Mouse (Mus musculus) naive thymus-derived CD4-positive, alpha-beta T cell, adult 2 months (primary cell): Measurements from ENCODE around the gene Hoxb8.
A peak's percentile ranks its signal among the peaks of the same experiment; 100 is the strongest.

Experiments used
- DNase-seq: peaks from one replicate; pipeline ENCODE4 v3.0.0-alpha.2; 2011; ENCODE audit warnings: low read depth

The Hoxb8 gene

GRCm38 (mm10) chr11:96281855-96282570, at the start of gene Hoxb8:
Gene Hoxb8, plus strand, starts transcription at chr11:96281905.
- DNase-seq, result no peak

DNA sequence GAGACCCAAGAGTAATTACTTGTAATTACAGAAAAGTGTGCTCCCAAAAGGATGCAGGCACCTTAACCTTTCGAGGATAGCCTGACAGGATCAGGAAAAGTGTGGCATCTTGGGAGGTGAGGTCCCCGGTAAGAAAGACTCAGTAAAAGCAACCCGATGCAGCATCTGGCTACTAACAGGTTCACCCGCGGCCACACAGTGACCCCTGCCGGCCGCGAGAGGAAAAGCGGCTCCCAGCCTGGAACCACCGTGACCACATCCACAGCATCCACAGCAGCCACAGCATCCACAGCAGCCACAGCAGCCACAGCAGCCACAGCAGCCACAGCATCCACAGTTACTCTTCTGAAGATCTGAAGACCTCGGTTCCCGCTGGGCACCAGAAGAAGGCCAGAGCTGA, 46.8 kb upstream of the Hoxb8 start:
- peak; percentile 71 for DNase-seq

DNA sequence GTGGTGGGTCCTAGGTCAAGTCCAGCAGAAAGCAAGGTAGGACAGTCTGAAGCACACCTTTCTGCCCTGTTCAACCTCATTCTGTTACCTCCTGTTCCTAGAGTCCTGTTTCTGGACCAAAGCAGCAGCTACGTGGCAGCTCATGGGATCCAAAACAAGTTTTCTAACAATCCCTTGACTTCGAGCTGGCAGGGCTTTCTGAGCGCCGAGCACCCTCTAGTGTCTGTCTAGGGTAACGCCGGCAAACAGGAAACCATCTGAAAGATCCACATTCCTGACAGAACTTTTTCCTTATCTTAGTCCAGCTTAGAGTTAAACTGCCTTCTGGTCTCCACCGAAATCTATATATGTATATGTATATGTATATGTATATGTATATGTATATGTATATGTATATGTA, 41.5 kb upstream of the Hoxb8 start:
- DNase-seq, result peak; percentile 61

GRCm38 (mm10) chr11:96250901-96251300, 30.8 kb upstream of the Hoxb8 start:
- no peak for DNase-seq

GRCm38 (mm10) chr11:96251480-96252031, 30.1 kb upstream of the Hoxb8 start:
- no peak for DNase-seq

DNA sequence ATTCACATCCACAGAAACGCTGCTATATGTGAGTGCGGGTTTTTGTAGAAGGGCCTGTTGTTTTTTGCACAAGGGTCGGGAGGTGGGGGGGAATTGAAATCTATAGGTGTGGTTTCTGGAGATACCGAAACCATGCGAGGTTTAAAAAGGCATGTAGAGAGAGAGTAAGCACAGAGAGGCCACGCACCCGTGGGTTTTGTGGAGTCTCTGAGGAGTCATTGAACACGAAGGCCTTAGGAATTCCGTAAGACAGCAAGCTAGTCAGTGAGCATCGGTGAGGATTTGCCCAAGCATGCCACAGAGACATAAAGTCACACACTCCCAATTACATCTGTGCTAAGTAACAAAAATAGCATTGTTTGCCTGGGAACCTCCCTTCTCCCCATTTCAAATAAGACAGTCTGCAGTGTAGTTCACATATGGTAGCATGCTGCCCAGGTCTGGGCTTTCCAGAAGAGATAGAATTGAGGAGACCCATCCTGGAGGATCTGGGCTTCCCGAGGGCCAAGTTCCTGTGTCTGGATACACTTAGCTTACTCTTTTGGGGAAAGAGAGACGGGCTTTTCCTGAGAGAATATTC, 29.1 kb upstream of the Hoxb8 start:
- no peak for DNase-seq

DNA sequence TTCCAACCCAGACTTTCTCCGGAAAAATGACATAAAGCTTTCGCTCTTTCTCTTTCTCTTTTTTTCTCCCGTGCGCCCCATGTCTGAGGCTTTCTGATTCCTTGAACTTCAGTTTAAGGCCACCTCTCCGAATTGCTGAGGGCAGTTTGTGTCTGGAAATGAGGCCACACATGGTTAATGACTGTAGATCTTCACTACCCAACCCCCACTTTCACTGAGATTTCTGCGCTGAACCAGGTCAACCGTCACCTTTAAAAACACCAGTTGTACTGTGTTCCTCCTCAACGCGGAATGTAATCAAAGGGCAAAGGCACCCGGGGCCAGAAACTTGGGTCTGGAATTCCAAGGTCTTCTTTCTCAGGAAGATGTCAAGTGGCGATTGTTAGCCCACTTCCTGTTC, 27.5 kb upstream of the Hoxb8 start:
- DNase-seq, result no peak

GRCm38 (mm10) chr11:96255111-96255995, 26.4 kb upstream of the Hoxb8 start:
- DNase-seq, result no peak

GRCm38 (mm10) chr11:96255996-96256445, 25.7 kb upstream of the Hoxb8 start:
- DNase-seq, result no peak

- no peak for DNase-seq
These were observed 24.6 kb upstream of the Hoxb8 start for GRCm38 (mm10) chr11:96257141-96257540.

- DNase-seq, result no peak
These were observed 22.7 kb upstream of the Hoxb8 start for GRCm38 (mm10) chr11:96259038-96259437.

GRCm38 (mm10) chr11:96259511-96259910, 22.2 kb upstream of the Hoxb8 start:
- DNase-seq, result no peak

DNA sequence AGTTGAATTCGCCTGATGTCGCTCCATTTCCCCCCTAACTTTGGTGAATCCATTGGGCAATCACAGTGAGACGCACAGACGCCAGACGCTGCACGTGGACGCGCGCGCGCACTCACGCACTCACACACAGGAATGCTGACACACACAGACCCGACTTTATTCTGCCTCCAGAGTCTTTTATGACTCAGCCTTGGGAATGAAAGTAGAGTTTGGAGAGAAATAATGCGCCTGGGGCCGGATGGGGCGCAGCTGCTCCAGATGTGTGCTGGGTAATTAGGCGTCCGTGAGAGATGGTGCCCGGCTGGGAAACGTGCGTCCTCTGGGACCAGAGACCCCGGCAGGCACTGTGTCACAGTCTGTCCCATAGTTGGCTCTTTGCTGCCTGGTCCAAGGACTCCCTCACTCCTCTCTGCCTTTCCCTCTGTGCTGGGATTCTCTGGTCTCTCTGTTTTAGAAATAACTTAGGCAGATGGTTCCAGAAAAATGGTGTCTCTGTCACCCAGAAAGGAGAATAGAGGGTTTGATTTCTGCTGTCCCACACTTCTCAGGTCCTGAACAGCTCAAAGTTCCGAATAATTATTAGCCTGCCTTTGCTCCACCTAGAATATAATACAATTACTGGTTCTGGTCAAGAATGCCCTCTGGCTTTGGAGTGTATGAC, 21.3 kb upstream of the Hoxb8 start:
- no peak for DNase-seq

- peak; percentile 62 for DNase-seq
These were observed 20.3 kb upstream of the Hoxb8 start for GRCm38 (mm10) chr11:96261323-96261890.

DNA sequence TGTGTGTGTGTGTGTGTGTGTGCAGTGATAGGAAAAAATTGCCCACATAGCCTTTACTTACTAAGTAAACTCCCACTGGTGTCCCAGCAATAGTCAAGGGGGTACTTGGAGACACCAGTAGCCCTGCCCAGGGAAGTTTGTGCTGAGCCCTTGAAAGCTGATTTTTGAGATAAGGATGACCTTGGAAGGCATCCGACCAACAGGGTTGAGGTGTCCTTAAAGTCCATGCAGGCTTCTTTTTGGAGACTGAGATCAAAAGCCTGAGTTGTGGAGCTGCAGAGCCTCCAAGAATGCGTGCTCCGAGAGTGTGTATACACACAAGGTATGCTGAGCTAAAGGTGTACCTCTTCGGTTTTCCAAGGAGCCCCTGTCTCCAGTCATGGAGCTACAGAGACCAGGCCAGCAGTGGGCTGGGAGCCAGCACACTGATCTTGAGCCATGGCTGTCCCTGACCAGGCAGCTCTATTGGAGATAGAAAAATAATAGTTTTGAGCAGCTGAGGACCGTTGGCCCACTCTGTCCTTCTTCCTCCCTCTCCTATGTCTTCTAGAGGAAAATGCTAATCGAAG, 19.4 kb upstream of the Hoxb8 start:
- DNase-seq, result no peak

DNA sequence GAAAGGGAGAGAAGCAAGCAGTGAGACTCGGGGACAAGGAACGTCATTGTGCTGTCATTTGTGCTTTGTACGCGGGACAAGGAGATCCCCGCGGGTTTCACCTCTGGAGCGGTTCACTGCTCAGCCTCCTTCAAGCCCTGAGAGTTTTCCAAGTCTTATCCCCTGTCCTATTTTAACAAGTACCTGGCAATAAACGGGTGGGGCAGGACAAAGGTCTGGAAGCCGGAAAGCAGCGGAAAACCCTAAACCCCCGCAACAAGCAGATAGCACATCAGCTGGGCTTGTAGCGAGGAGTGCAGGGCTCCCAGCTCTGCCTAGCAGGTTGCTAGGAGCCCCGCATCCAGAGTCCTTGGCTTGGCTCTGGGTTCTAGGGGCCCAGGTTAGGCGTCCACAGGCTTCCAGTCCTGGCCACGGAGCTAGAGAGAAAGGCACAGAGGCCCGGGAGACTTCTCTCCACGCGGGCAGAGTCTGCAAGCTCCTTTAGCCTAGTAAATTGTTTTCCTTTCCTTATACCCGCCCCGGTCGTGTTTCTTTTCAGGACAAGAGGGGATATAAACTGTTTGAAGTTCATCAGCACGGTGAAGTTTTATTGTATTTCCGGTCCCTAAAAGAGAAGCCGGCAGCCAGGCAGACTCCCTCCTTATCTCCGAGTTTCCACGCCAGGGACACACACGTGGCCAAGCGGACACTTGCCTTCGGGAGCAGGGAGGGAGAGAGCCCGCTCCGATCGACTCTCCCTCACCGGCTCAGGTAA, 17.9 kb upstream of the Hoxb8 start:
- no peak for DNase-seq

DNA sequence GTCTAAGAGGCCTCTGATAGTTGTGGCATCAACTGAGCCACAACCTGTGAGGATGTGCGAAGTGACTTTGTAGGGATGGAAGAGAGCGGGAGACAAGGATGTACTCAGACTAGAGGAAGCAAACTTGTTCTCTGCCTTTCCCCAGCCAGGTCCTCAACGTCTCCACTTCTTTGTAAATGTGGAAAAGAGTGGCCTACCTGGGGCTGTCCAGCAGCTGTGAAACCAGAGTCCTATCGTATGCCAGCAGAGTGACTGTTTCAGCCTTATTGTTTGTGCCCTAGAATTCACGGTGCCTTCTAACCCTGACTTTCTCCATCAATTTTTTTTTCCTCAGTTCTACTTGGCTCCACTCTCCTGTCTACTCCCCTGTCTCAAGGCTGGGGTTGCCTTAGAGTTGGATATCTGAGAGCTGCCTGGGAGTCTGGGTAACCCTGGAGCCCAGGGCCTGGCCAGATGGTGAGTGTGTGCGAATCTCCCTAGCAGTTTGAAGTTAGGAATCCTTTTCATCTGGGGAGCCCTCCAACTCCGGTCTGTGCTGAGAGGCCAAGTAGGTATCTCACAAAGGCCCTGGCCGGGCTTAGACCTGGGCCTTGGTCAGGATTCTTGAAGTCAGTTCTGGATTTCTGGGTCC, 17.2 kb upstream of the Hoxb8 start:
- DNase-seq, result no peak

DNA sequence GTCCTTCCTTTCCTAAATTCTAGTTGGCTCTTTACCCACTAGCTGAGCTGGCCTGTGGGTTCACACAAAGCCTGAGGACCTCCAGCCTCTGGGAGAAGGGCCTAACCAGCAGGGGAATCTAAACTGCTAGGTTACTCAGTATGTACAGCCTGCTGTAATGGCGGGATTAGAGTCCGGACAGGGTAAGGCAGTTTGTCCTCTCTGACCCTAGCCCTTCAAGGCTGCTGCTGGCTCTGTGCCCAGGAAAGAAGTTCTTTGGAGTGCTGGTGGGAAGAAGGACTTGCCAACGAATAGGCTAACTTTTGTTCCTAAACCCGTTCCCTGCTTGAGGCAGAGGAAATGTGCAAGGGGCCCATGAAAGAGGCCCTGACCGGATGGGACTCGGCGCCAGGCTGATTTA, 15.8 kb upstream of the Hoxb8 start:
- DNase-seq, result no peak

DNA sequence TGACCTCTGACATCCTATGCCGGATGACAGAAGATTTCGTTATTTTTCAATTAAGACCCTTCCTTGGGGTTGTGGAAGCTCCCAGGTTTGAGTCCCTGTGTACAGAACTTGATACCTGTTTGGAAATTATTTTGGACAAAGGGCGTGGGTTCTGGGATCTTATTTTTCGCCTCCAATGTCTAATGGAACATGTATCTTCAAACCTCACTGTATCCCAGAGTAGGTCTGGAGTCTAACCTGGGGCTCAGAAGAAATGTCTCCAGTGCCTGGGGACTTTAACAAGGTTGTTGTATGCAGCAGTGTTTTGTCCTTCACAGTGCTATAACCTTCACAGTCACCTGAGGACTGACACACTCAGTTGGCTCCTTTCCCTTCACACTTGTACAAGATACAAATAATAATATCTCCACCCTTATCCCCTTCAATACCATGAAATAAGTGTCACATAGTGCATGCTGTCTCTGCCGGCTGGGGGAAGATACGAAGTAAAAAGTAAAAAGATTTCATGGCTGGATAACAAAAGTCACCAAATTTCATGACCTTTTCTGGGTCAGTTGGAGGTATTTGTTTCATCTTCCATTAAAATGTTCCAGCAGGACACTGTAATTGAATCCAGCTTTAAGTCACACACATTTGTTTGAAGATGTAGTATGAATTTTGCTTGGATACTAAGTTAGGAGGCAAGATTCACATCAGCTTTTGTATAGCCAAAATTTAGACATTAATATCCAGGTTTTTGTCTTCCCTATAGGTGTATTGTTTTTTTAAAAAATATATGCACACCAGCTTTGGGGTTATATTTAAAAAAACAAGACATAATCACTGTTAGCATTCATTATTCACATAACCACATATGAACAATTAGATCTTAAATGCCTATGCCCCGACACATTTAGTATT, 14.4 kb upstream of the Hoxb8 start:
- no peak for DNase-seq
